Mouse (Mus musculus): ENCODE measurements at regions not wholly inside any gene's neighbourhood (a gene's known extent, or its start where the extent isn't known, plus 50 kb on each side); places are given as distances from the start of the nearest gene placed in this dataset.
A peak's percentile ranks its signal among the peaks of the same experiment; 100 is the strongest.

DNA sequence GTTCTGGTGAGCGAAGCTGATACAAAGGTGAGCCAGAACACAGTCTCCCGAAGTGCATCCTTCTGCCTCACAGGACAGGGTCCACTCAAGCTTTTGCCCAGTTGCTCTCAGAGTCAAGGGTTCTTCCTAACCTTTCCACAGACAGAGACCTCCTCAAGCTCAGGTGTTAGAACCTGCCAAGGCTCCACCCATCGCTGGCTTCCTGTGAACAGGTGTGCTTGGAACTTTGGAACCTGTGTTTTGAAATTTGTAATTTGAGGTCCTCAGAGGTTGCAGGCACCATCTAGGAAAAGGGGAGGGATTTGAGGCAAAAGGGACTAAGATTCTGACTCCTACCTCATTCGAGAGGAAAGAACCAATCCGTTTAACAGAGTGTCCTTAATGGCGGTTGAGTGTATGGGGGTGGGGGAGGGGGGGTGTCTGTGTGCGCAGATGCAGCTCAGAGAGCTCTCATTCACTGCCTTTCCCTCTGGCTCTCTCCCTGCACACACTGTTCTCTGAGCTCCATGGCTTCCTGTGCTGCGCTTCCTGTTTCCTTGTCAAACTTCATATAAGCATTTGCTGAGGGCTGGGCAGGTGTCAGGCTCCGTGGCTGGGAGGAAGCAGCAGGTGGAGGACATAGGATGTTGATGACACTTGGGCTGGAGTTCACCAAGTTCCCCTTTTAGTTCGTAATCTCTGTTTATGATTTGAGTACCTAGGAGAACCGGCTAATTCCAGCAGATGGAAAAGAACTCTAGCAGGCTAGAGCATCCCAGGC lies 195.8 kb downstream of the Pten start:
- no peak for TF ChIP-seq POLR2A (IDR thresholded peaks at IDR 0.05; ENCODE audit: extremely low read depth, insufficient read depth, low read length)
- no peak for TF ChIP-seq CTCF (IDR thresholded peaks at IDR 0.05; ENCODE audit: extremely low read depth, insufficient read depth, low read length)
- Histone ChIP-seq H3K4me3 (ENCODE audit: insufficient read depth, low read length) (no peak overlapping the region), H3K27ac (ENCODE audit: insufficient read depth, low read length) (no peak overlapping the region), H3K4me1 (ENCODE audit: control insufficient read depth, insufficient read depth, low read length) (0 out of 2 replicates have a peak, but pooled peaks cover 2% of the 10 kb centered on the region)

DNA sequence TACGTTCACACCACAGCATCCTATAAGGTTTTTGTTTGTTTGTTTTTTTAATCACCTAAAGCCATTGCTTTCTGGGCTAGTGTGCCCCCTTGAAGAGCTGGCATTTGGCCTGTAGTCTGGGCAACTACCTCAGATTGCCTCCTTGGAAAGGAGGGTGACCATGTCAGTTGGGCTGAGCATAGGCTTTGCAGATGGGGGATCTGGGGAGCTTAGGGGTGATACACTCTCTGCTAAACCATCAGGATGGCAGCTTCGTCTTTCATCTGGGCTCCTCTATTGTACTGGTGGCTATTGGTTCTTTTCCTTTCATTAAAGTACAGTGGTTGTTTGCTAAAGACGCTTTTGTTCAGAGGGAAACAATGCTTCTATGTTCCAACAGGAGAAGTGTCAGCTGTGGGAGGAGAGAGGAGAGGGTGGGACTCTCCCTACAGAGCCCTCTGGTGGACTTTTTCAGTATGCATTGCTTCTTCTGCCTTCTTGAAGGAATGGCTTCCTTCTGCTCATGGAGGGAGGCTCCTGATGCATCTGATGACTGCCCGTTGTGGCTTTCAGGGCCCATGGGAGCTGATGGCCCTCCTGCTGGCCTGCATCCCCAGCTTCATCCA lies 196.8 kb downstream of the Pten start:
- no peak for TF ChIP-seq POLR2A (IDR thresholded peaks at IDR 0.05; ENCODE audit: extremely low read depth, insufficient read depth, low read length)
- peak; percentile 27; the same call in 1 of the 2 replicates for TF ChIP-seq CTCF (IDR thresholded peaks at IDR 0.05; ENCODE audit: extremely low read depth, insufficient read depth, low read length)
- Histone ChIP-seq H3K27ac (ENCODE audit: insufficient read depth, low read length) (peak overlapping the region; percentile 75; the same call in 1 of the 2 replicates), H3K4me3 (ENCODE audit: insufficient read depth, low read length) (no peak overlapping the region), H3K4me1 (ENCODE audit: control insufficient read depth, insufficient read depth, low read length) (0 out of 2 replicates have a peak, but pooled peaks cover 2% of the 10 kb centered on the region)

DNA sequence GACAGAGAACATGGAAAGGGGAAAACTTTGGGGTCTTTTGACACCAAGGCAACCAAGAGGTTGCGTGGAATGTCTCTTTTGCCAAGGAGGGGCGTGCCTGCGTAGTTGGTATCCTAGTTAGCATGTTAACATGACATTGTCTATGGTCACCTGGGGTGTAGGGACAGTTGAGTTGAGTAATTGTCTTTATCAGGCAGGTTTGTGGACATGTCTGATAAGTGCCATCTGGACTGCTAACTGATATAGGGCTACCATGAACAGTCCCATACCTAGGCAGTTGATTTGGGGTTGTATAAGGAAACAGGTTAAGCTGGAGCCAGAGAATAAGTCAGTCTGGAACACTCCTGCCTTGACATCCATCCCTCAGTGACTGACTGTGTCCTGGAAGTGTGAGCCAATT lies 197.6 kb downstream of the Pten start:
- no peak for TF ChIP-seq POLR2A (IDR thresholded peaks at IDR 0.05; ENCODE audit: extremely low read depth, insufficient read depth, low read length)
- no peak for TF ChIP-seq CTCF (IDR thresholded peaks at IDR 0.05; ENCODE audit: extremely low read depth, insufficient read depth, low read length)
- Histone ChIP-seq H3K4me3 (ENCODE audit: insufficient read depth, low read length) (no peak overlapping the region), H3K27ac (ENCODE audit: insufficient read depth, low read length) (no peak overlapping the region), H3K4me1 (ENCODE audit: control insufficient read depth, insufficient read depth, low read length) (0 out of 2 replicates have a peak, but pooled peaks cover 2% of the 10 kb centered on the region)

DNA sequence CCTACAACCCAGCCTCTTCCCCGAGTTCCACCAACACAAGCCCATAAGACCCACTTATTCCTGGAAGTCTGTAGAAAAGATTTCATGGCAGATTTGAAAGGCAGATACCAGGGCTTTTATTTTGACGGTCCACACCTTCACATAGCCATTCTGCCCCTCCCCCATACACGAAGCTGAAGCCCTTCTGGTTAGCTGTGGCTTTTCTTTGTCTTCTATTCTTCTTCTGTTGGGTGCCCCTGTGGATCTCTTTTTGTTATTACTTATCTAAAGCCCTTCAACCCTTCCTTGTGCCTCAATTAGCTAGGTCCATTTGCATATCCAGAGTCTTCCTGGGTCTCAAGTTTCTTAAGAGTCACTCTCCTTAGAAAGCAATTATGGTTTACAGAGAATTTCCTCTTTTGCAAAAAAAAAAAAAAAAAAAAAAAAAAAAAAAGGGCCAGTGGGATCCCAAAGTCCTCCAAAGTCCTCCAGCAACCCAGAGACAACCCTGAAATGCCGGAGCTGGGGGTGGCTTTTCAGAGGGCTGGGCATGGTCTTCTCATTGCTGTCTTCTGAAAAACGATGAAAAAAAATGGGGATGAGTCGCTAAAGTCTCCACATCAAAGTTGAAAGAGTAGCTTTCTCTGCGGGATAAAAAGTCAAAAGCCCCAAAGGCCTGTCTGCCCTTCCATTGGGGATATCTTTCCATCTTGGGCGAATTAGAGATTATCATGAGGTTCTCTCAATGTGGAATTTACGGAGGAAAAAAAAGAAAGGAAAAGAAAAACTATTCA lies 199.0 kb downstream of the Pten start:
- no peak overlapping the region for H3K27ac ChIP-seq (ENCODE audit: insufficient read depth, low read length)
- TF ChIP-seq POLR2A (IDR thresholded peaks at IDR 0.05; ENCODE audit: extremely low read depth, insufficient read depth, low read length) (no peak), CTCF (IDR thresholded peaks at IDR 0.05; ENCODE audit: extremely low read depth, insufficient read depth, low read length) (no peak)
- H3K4me3 ChIP-seq (ENCODE audit: insufficient read depth, low read length), result no peak overlapping the region

DNA sequence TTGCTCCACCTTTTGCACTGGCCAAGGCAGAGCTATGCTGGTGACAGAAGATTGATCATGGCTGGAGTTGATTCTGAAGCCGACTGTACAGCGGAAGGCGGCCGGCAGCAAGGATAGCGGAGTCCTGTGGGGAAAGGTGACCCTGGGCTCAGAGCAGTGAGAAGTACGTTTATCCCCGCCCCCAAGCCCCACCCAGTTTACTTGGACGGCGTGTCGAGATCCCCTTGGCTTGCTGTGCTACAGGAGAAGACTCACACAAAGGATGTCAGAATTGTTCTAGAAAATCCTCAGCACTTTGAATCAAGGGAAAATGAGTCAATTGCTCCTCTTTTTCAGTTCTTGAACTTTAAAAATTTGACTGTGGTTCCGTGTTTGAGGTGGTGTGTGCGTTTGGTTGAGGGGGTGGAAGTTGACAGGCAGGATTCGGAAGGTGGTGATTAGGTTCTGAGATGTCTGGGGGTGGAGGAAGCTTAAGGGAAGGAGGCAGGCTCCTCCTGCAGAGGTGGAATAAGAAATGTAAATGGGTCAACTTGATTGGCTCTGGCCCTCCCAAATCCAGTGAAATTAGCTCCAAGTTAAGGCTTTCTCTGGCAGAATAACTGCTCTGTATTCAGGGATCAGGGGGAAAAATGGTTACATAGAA lies 199.7 kb downstream of the Pten start:
- H3K27ac ChIP-seq (ENCODE audit: insufficient read depth, low read length), result no peak overlapping the region
- 0 out of 2 replicates have a peak, but pooled peaks cover 2% of the 10 kb centered on the region for H3K4me1 ChIP-seq (ENCODE audit: control insufficient read depth, insufficient read depth, low read length)
- TF ChIP-seq CTCF (IDR thresholded peaks at IDR 0.05; ENCODE audit: extremely low read depth, insufficient read depth, low read length) (no peak), POLR2A (IDR thresholded peaks at IDR 0.05; ENCODE audit: extremely low read depth, insufficient read depth, low read length) (no peak)
- no peak overlapping the region for H3K4me3 ChIP-seq (ENCODE audit: insufficient read depth, low read length)

More for the DNA sequence above, 199.0 kb downstream of the Pten start:
- H3K4me1 ChIP-seq (ENCODE audit: control insufficient read depth, insufficient read depth, low read length), result 0 out of 2 replicates have a peak, but pooled peaks cover 2% of the 10 kb centered on the region

DNA sequence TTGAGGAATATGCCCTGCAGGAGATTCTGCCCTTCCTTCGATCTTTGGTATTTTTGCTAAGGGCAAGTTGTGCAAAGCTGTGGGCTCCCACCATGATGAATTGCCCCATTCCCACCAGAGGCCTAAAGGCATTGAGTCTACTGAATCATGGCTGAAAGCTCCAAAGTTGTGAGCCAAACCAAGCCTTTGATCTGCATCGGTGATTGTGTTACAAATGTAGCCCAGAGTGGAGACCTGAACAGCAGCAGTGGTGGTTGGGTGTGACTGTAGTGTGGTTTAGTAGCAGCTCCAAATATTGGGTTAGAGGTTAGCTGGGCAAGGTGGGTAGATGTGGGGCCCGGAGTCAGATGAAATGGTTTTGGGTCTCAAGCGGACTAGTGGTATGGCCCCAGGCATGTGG lies 201.0 kb downstream of the Pten start:
- Histone ChIP-seq H3K27ac (ENCODE audit: insufficient read depth, low read length) (no peak overlapping the region), H3K4me3 (ENCODE audit: insufficient read depth, low read length) (no peak overlapping the region), H3K4me1 (ENCODE audit: control insufficient read depth, insufficient read depth, low read length) (0 out of 2 replicates have a peak, but pooled peaks cover 2% of the 10 kb centered on the region)
- TF ChIP-seq POLR2A (IDR thresholded peaks at IDR 0.05; ENCODE audit: extremely low read depth, insufficient read depth, low read length) (no peak), CTCF (IDR thresholded peaks at IDR 0.05; ENCODE audit: extremely low read depth, insufficient read depth, low read length) (no peak)

DNA sequence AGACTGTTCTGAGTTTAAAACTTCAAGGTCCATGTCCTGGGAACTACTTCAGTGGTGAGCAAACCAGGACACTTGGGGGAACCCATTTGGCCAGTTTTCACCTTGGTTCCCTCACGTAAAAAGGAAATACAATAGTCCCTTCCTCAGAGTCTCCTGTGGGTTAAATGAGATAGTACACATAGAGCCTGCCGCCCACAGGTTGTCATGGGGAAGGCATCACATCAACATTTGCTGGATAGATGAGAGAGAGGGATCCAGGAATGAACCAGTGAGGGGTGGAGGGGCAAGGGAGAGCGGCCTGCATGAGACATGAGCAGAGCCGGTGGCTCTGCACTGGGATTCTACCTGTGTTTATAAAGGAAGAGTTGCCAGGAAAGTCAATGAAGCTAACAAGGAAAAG lies 201.5 kb downstream of the Pten start:
- H3K27ac ChIP-seq (ENCODE audit: insufficient read depth, low read length), result no peak overlapping the region
- no peak for TF ChIP-seq CTCF (IDR thresholded peaks at IDR 0.05; ENCODE audit: extremely low read depth, insufficient read depth, low read length)
- TF ChIP-seq POLR2A (IDR thresholded peaks at IDR 0.05; ENCODE audit: extremely low read depth, insufficient read depth, low read length), result no peak
- H3K4me3 ChIP-seq (ENCODE audit: insufficient read depth, low read length), result no peak overlapping the region
- 0 out of 2 replicates have a peak, but pooled peaks cover 2% of the 10 kb centered on the region for H3K4me1 ChIP-seq (ENCODE audit: control insufficient read depth, insufficient read depth, low read length)

- H3K27ac ChIP-seq (ENCODE audit: insufficient read depth, low read length), result no peak overlapping the region
- TF ChIP-seq POLR2A (IDR thresholded peaks at IDR 0.05; ENCODE audit: extremely low read depth, insufficient read depth, low read length) (no peak), CTCF (IDR thresholded peaks at IDR 0.05; ENCODE audit: extremely low read depth, insufficient read depth, low read length) (no peak)
- H3K4me1 ChIP-seq (ENCODE audit: control insufficient read depth, insufficient read depth, low read length), result no peaks in the 10 kb centered on the region
- H3K4me3 ChIP-seq (ENCODE audit: insufficient read depth, low read length), result no peak overlapping the region
Measured at GRCm38 (mm10) chr19:32959844-32960195, 202.5 kb downstream of the Pten start.
